Mouse (Mus musculus): Measurements from ENCODE around the gene Tmem119.

Gene Tmem119

GRCm38 (mm10) chr5:113755347-113756030 is 44.8 kb downstream of the Tmem119 start:
- no peak for DNase-seq

DNA sequence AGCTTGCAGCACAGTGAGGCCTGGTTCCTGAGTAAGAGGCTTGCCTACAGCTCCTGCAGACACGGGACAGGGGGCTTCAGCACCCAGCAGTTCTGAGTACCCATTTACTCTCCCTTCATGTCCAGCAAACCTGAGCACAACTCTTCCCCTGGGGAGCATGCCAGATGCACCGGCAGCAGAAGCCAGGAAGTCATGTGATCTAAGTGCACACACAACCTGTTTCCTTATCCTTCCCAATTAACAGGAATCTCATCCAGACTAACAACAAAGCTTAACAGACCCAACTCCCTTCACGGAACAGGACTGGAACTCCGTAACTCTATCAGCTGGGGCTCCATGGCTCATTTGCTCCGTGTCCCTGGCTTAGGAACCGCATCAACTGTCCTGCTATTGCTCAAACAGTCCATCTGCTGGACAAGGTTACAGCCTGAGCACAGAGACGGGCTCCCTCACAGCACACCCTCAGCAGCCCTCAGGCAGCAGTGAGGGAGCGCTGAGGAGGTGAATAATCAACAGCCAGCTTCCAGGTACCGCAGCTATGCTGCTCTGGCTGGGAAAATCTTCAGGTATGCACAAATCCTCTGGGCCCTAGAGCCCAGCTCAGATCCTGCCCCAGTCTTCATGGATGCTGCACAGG is 48.7 kb downstream of the Tmem119 start:
- DNase-seq = no peak

DNA sequence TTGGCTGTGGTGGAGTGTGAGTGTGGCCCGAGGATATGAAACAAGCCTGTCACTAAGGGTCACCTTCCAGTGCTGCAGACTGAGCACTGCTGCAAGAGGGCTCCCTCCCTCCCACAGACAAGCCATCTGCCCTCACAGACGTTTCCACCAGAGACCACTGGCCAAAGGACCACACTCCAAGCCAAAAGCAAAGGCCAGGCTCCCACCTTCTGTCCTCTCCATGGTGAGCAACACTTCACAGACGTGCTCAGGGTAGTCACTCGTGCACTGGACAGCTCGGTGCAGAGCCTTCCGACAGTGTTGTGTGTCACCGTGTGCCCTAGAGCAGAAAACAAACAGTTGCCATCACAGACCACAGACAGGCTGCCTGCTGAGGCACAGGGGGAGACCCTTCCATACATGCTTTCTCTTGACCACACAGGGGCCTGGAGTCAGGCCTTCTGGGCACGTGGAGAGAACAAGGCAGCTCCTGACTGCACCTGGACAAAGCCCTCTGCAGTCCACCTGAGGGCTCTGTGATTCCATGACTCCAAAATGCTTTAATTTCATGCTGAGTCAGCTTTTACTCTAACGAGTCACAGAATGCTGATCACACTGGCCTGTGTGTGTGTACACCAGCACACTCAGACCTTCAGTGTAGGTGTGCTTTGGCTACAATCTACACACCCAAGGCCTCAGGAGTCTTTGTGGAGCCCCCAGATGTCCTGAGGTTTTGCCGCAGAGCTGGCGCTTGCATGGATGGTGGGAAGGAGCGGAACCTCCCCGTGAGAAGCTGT is 51.6 kb downstream of the Tmem119 start:
- no peak for DNase-seq

DNA sequence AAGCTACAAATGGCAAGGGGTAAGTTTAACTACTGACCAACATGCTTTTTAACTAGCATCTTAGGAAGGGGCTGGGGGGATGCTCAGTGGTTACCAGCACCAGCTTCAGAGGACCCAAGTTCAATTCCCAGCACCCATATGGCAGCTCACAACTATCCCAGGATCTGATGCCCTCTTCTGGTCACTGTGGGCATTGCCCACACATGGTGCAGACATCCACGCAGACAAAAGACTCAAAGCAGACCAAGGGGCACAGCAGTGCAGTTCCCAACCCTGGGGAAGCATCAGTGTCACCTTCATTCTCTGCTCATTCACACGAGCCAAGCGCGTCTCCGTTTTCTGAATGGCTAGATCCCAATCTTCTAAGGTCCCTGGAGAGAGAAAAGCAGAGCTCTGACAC is 52.7 kb downstream of the Tmem119 start:
- no peak for DNase-seq
